Mouse (Mus musculus) Patski (cell line): ENCODE measurements around the gene Amot. TPM values are rescaled to one million over a fixed set of nuclear protein-coding genes. Genes with fewer than 3 reads are reported as not detected.

Source experiments
- ATAC-seq: fragments of 100-300 bp; one replicate; pipeline ENCODE4 v1.8.0; 2021
- CTCF ChIA-PET: fragments of 350-600 bp; sonication (Branson Sonifier 250); formaldehyde crosslinking; loops from one replicate; lab custom pipeline; 2022; ENCODE audit warnings: inconsistent platforms; lab: Charles Lee
- POLR2A ChIA-PET: fragments of 350-600 bp; sonication (Branson Sonifier 250); formaldehyde crosslinking; loops from one replicate; lab custom pipeline; 2022; ENCODE audit warnings: antibody characterized with exemption, inconsistent platforms; lab: Charles Lee
- DNase-seq: peaks from one replicate; pipeline ENCODE4 v3.0.0-alpha.2; 2011; ENCODE audit warnings: low read depth, low spot score
- H3K27me3 ChIP-seq: fragments of 371-371 bp; one replicate; pipeline ENCODE4 v1.5.1; 2021
- CTCF ChIP-seq: fragments of 100-300 bp; IDR thresholded peaks from one replicate; pipeline ENCODE4 v1.5.1; 2021
- in situ Hi-C: fragments of 300-500 bp; cut with MboI; formaldehyde crosslinking; loops from 3 replicates; pipeline ENCODE4 v1.11.1; 2018; ENCODE audit warnings: low pct_unique_long_range_greater_than_20kb, mixed read lengths
- polyA plus RNA-seq: library from polyadenylated mRNA; unstranded; gene quantifications from one replicate; pipeline ENCODE4 v1.2.3, GENCODE M21; 2021

Gene Amot
- polyA plus RNA-seq, 1 experiment from 2014 or later = 114 TPM

GRCm38 (mm10) chrX:145505457-145506201, 648 bp upstream of the Amot start:
- H3K27me3 ChIP-seq = peaks cover 9% of the 10 kb centered on the region
- CTCF ChIA-PET = no interaction called here
- TF ChIP-seq CTCF = no peak
- peak; percentile 73 for ATAC-seq
- in situ Hi-C loops = loop anchor here (10.0 kb wide), 1 partner anchor 61 kb away; no protein-coding TSS in a partner anchor
- no peak for DNase-seq
- POLR2A ChIA-PET = no interaction called here

- ChIA-PET POLR2A (no interaction called here), CTCF (no interaction called here)
- TF ChIP-seq CTCF = no peak
- DNase-seq = no peak
- peaks cover 10% of the 10 kb centered on the region for H3K27me3 ChIP-seq
- no peak for ATAC-seq
- in situ Hi-C loops = loop anchor here (10.0 kb wide), 1 partner anchor 57 kb away; no protein-coding TSS in a partner anchor
Measured at GRCm38 (mm10) chrX:145501666-145502355, 3.2 kb downstream of the Amot start.

- no peak for TF ChIP-seq CTCF
- no peak for DNase-seq
- ChIA-PET CTCF (interaction anchor here (0.7 to 1.1 kb wide), 2 partner anchors 59 to 80 kb away, joined by 3 read pairs; no protein-coding TSS in a partner anchor), POLR2A (interaction anchor here (0.6 kb wide), 1 partner anchor 105 kb away, joined by 3 read pairs; no protein-coding TSS in a partner anchor)
- ATAC-seq = no peak
- peaks cover 11% of the 10 kb centered on the region for H3K27me3 ChIP-seq
- in situ Hi-C loops = no loop called here
Measured at GRCm38 (mm10) chrX:145499101-145499500, 5.9 kb downstream of the Amot start.

- in situ Hi-C loops = no loop called here
- H3K27me3 ChIP-seq = peaks cover 11% of the 10 kb centered on the region
- DNase-seq (no peak), ATAC-seq (no peak)
- POLR2A ChIA-PET = interaction anchor here (0.6 kb wide), 1 partner anchor 106 kb away, joined by 3 read pairs; no protein-coding TSS in a partner anchor
- TF ChIP-seq CTCF = no peak
- CTCF ChIA-PET = interaction anchor here (1.1 kb wide), 1 partner anchor 59 kb away, joined by 3 read pairs; no protein-coding TSS in a partner anchor
Measured at GRCm38 (mm10) chrX:145498691-145499090, 6.3 kb downstream of the Amot start.

GRCm38 (mm10) chrX:145497486-145497885, 7.5 kb downstream of the Amot start:
- ChIA-PET CTCF (no interaction called here), POLR2A (no interaction called here)
- peaks cover 12% of the 10 kb centered on the region for H3K27me3 ChIP-seq
- DNase-seq (no peak), ATAC-seq (no peak)
- in situ Hi-C loops = no loop called here
- no peak for TF ChIP-seq CTCF

GRCm38 (mm10) chrX:145495381-145495780, 9.6 kb downstream of the Amot start:
- ATAC-seq (no peak), DNase-seq (no peak)
- ChIA-PET POLR2A (no interaction called here), CTCF (no interaction called here)
- H3K27me3 ChIP-seq = peaks cover 13% of the 10 kb centered on the region
- in situ Hi-C loops = no loop called here
- TF ChIP-seq CTCF = no peak

GRCm38 (mm10) chrX:145490821-145491220, 14.2 kb downstream of the Amot start:
- peaks cover 10% of the 10 kb centered on the region for H3K27me3 ChIP-seq
- ChIA-PET CTCF (no interaction called here), POLR2A (interaction anchor here (1.3 kb wide), 1 partner anchor 10 kb away, joined by 3 read pairs; no protein-coding TSS in a partner anchor)
- DNase-seq (no peak), ATAC-seq (peak; percentile 21)
- in situ Hi-C loops = no loop called here
- no peak for TF ChIP-seq CTCF

GRCm38 (mm10) chrX:145490417-145490816, 14.6 kb downstream of the Amot start:
- peak; percentile 35 for ATAC-seq
- DNase-seq = no peak
- in situ Hi-C loops = no loop called here
- TF ChIP-seq CTCF = no peak
- ChIA-PET CTCF (no interaction called here), POLR2A (interaction anchor here (1.3 kb wide), 1 partner anchor 10 kb away, joined by 3 read pairs; no protein-coding TSS in a partner anchor)
- H3K27me3 ChIP-seq = peaks cover 10% of the 10 kb centered on the region

- DNase-seq = no peak
- TF ChIP-seq CTCF = no peak
- POLR2A ChIA-PET = interaction anchor here (1.3 kb wide), 1 partner anchor 9 kb away, joined by 3 read pairs; no protein-coding TSS in a partner anchor
- ATAC-seq = no peak
- in situ Hi-C loops = no loop called here
- CTCF ChIA-PET = no interaction called here
- H3K27me3 ChIP-seq = peaks cover 10% of the 10 kb centered on the region
Measured at GRCm38 (mm10) chrX:145489950-145490349, 15.0 kb downstream of the Amot start.

- ATAC-seq (no peak), DNase-seq (no peak)
- peaks cover 7% of the 10 kb centered on the region for H3K27me3 ChIP-seq
- POLR2A ChIA-PET = interaction anchor here (0.6 kb wide), 1 partner anchor 120 kb away, joined by 3 read pairs; no protein-coding TSS in a partner anchor
- in situ Hi-C loops = no loop called here
- TF ChIP-seq CTCF = no peak
- CTCF ChIA-PET = no interaction called here
Measured at GRCm38 (mm10) chrX:145485495-145485894, 19.5 kb downstream of the Amot start.
